Mouse (Mus musculus) limb, embryonic 14.5 days (tissue): Measurements from ENCODE around the gene Ankrd31. TPM values are rescaled to one million over a fixed set of nuclear protein-coding genes. Genes with fewer than 3 reads are reported as not detected.

Experiments
- ATAC-seq: fragments of 200-750 bp; cut with Nextera tagmentation; 2 replicates; pipeline ENCODE4 v1.8.0; 2017; ENCODE audit warnings: low read depth, moderate number of reproducible peaks, moderate TSS enrichment; ENCODE audit not compliant: low FRiP score
- DNase-seq: peaks from one replicate; pipeline ENCODE4 v3.0.0-alpha.2; 2015; ENCODE audit warnings: low spot score
- H3K27ac ChIP-seq: fragments of 300-500 bp; sonication (generic); replicated peaks from 2 replicates; pipeline ENCODE4 v1.5.1; 2014; ENCODE audit warnings: low read depth, mild to moderate bottlenecking, low read length, moderate library complexity, mixed read lengths
- H3K27me3 ChIP-seq: fragments of 300-500 bp; sonication (generic); 2 replicates; pipeline ENCODE4 v1.6.1; 2014; ENCODE audit warnings: low read length, mixed read lengths; ENCODE audit not compliant: control insufficient read depth, insufficient read depth
- H3K36me3 ChIP-seq: fragments of 300-500 bp; sonication (generic); 2 replicates; pipeline ENCODE4 v1.6.1; 2014; ENCODE audit warnings: mild to moderate bottlenecking, low read length, moderate library complexity, mixed read lengths; ENCODE audit not compliant: control insufficient read depth, insufficient read depth
- H3K4me1 ChIP-seq: fragments of 300-500 bp; sonication (generic); 2 replicates; pipeline ENCODE4 v1.6.1; 2014; ENCODE audit warnings: antibody characterized with exemption, low read length, mixed read lengths; ENCODE audit not compliant: control insufficient read depth, insufficient read depth
- H3K4me2 ChIP-seq: fragments of 300-500 bp; sonication (generic); replicated peaks from 2 replicates; pipeline ENCODE4 v1.6.1; 2014; ENCODE audit warnings: low read depth, mild to moderate bottlenecking, low read length, moderate library complexity; ENCODE audit not compliant: severe bottlenecking
- H3K4me3 ChIP-seq: fragments of 300-500 bp; sonication (generic); replicated peaks from 2 replicates; pipeline ENCODE4 v1.5.1; 2014; ENCODE audit warnings: low read length
- H3K9ac ChIP-seq: fragments of 300-500 bp; sonication (generic); 2 replicates; pipeline ENCODE4 v1.6.1; 2014; ENCODE audit warnings: mild to moderate bottlenecking, low read depth, low read length, moderate library complexity; ENCODE audit not compliant: severe bottlenecking
- H3K9me3 ChIP-seq: fragments of 300-500 bp; sonication (generic); 2 replicates; pipeline ENCODE4 v1.6.1; 2016; ENCODE audit warnings: low read length; ENCODE audit not compliant: control insufficient read depth
- POLR2A ChIP-seq: fragments of 200-500 bp; IDR thresholded peaks from 2 replicates; pipeline ENCODE4 v1.8.0; 2012; ENCODE audit warnings: inconsistent platforms, mild to moderate bottlenecking, moderate library complexity, borderline replicate concordance; ENCODE audit not compliant: insufficient read depth, insufficient read length; ENCODE audit errors: extremely low read depth
- WGBS: fragments of 180-500 bp; shearing (Covaris S2); extraction: QIAGEN DNeasy Blood & Tissue Kit; methylation state at CpG from one replicate; pipeline ENCODE4 v1.1.7; 2014; 5-methylcytosine and 5-hydroxymethylcytosine counted together
- polyA plus RNA-seq, 2 experiments: library from polyadenylated mRNA; depleted of rRNA in 1 of 2; stranded (reverse) in 1 of 2; unstranded in 1 of 2; fragments of >200 nt; fragmentation: Nextera tagmentation in 1 of 2; extraction: Ambion mirVana in 1 of 2; gene quantifications; 2 replicates each; pipeline versions ENCODE4 v1.2.1 to v1.2.3; 2012 to 2014

The Ankrd31 gene
- polyA plus RNA-seq, 2 experiments, result 0.01 TPM; not detected in 1

DNA sequence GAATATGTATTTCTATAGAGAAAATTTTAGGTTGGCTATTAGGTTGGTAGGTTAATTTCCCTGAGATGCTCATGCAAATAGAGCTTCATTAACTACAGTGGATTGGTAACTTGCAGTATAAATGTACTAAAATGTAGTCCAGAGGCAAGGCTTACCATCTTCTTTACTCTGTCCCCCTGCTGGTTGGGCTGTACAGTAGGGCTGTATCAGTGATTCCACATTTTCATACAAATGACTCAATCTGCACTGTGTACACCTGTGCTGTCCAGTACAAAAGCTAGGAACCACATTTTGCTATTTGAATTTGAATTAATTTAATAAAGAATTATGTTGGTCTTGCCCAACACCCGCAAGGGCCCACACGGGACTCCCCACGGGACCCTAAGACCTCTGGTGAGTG, 111.1 kb downstream of the Ankrd31 start:
- DNase-seq, result no peak
- H3K4me2 ChIP-seq, result no peak overlapping the region
- H3K27me3 ChIP-seq, result no peaks in the 10 kb centered on the region
- no peak for ATAC-seq
- no peaks in the 10 kb centered on the region for H3K4me1 ChIP-seq
- H3K9me3 ChIP-seq, result no peaks in the 10 kb centered on the region
- WGBS, result 96% methylated on average over 3 of the region's 3 CpGs
- H3K4me3 ChIP-seq, result no peak overlapping the region
- H3K36me3 ChIP-seq, result no peaks in the 10 kb centered on the region
- H3K9ac ChIP-seq, result no peak overlapping the region
- no peak overlapping the region for H3K27ac ChIP-seq
- no peak for TF ChIP-seq POLR2A

DNA sequence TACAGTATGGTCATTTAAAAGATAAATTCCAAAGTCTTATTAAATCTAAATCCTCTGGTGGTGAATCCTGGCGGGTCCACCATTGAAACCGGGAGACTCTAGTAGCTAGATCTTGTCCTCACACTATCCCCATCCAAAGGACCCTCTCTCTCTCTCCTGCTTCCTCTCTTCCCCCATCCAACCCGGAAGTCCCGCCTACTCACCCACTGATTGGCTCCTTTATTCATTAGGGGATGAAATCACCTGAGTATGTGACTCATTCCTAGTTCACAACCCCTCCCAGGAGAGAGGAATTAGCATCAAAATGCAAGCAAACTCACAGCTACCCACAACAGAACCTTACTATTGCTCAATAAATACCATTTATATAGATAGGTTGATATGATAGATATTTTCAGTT, 122.7 kb downstream of the Ankrd31 start:
- H3K36me3 ChIP-seq, result no peaks in the 10 kb centered on the region
- no peak for TF ChIP-seq POLR2A
- no peak overlapping the region for H3K27ac ChIP-seq
- no peak overlapping the region for H3K4me2 ChIP-seq
- no peak overlapping the region for H3K4me3 ChIP-seq
- WGBS, result 81% methylated on average over 4 of the region's 4 CpGs
- ATAC-seq (no peak), DNase-seq (no peak)
- no peak overlapping the region for H3K9ac ChIP-seq
- H3K9me3 ChIP-seq, result no peaks in the 10 kb centered on the region
- no peaks in the 10 kb centered on the region for H3K4me1 ChIP-seq
- H3K27me3 ChIP-seq, result no peaks in the 10 kb centered on the region

DNA sequence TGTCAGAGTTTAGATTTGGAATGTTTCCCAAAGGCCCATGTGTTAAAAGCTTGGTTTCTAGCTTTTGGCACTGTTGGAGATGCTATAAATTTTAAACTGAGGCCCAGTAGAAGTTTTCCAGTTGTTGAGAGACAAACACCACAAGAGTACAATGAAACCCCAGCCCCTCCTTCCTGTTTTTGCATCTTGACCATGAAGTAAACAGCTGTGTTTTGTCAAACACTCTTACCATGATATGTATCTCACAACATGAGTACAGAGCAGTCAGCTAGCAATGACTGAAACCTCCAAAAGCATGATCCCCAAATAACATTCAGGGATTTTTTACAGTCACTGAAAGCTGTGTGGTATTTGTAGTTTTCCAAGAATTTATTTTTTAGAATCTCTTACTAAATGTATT, 126.0 kb downstream of the Ankrd31 start:
- ATAC-seq (no peak), DNase-seq (no peak)
- H3K4me3 ChIP-seq, result no peak overlapping the region
- H3K4me1 ChIP-seq, result no peaks in the 10 kb centered on the region
- H3K4me2 ChIP-seq, result no peak overlapping the region
- no peaks in the 10 kb centered on the region for H3K27me3 ChIP-seq
- H3K36me3 ChIP-seq, result no peaks in the 10 kb centered on the region
- no peak for TF ChIP-seq POLR2A
- H3K27ac ChIP-seq, result no peak overlapping the region
- H3K9me3 ChIP-seq, result no peaks in the 10 kb centered on the region
- H3K9ac ChIP-seq, result no peak overlapping the region

DNA sequence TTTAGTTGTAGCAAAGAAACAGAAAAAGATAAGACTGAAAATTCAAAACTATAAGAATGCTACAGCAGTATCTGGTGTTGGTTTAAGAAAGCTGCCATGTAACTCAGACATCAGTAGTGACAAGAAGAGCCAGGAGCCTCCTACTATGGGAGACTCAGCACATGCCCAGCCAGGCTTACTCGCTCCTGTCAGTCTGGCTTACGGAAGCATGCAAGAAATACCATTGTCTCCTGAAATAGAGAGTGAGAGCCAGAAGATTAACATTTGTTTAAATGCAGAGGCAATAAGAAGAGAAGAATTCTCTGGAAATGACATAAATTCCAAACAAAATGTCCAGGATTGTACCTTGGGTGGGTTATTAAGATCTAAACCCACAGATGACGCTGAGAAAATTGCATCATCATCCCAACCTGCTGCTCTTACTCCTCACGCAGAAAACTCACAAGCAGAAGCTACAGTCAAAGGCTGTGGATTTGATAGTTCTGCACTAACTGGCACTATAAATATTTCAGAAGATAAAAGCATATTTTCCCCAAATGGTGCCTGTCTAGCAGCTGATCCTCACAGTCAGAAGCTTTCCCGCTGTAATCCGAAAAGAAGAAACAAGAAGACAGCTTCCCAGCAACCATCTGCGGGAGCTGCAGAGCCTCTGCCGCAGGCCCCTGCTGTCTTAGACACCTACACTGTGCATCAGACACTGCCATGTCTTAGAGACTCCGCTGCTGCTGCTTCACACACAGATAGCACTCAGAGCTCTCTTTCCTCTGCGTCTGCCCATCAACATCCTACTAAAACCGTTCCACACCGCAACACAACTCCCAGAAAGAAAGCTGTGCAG, 130.4 kb downstream of the Ankrd31 start:
- WGBS, result 84% methylated on average over 12 of the region's 12 CpGs
- no peak overlapping the region for H3K9ac ChIP-seq
- H3K36me3 ChIP-seq, result no peaks in the 10 kb centered on the region
- no peak overlapping the region for H3K4me2 ChIP-seq
- H3K9me3 ChIP-seq, result no peaks in the 10 kb centered on the region
- no peaks in the 10 kb centered on the region for H3K4me1 ChIP-seq
- DNase-seq (no peak), ATAC-seq (no peak)
- no peak for TF ChIP-seq POLR2A
- H3K27ac ChIP-seq, result no peak overlapping the region
- H3K4me3 ChIP-seq, result no peak overlapping the region
- no peaks in the 10 kb centered on the region for H3K27me3 ChIP-seq

DNA sequence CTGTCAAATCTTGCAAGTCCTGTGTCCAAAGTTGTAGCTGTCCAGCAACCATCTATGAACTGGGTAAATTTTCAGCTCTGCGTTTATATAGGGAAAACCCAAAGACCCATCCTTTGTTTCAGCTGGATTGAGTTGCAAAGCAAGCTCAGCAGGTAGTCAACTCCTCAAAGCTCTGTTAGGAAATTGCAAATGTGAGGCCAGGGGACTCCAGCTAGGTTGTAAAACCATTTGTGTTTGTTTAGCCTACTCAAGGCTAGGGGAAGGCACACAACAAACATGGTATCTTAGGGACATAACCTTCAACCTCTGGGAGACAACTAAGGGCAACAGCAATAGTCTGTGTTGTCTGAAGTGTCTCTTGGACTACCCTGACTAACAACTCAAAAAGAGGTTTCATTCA, 136.5 kb downstream of the Ankrd31 start:
- TF ChIP-seq POLR2A, result no peak
- Histone ChIP-seq H3K4me1 (no peaks in the 10 kb centered on the region), H3K4me3 (no peak overlapping the region), H3K9me3 (no peaks in the 10 kb centered on the region), H3K27me3 (no peaks in the 10 kb centered on the region), H3K4me2 (no peak overlapping the region), H3K27ac (no peak overlapping the region), H3K9ac (no peak overlapping the region), H3K36me3 (no peaks in the 10 kb centered on the region)
- DNase-seq (no peak), ATAC-seq (no peak)
- WGBS, result 54% methylated on average over 1 of the region's 1 CpGs
